Mouse (Mus musculus): ENCODE measurements around the gene Trem3. TPM values are rescaled to one million over a fixed set of nuclear protein-coding genes. Genes with fewer than 3 reads are reported as not detected.
A peak's percentile ranks its signal among the peaks of the same experiment; 100 is the strongest.

The Trem3 gene
- polyA plus RNA-seq, 1 experiment from 2014 or later = not detected

GRCm38 (mm10) chr17:48274885-48275284 is 27.3 kb downstream of the Trem3 start:
- Histone ChIP-seq H3K27me3 (ENCODE audit: insufficient read depth, poor library complexity, severe bottlenecking) (no peaks in the 10 kb centered on the region), H3K4me3 (no peak overlapping the region), H3K36me3 (no peaks in the 10 kb centered on the region), H3K9me3 (no peaks in the 10 kb centered on the region), H3K4me1 (replicated peaks) (no peaks in the 10 kb centered on the region), H3K27ac (no peak overlapping the region)
- peak; percentile 77 for DNase-seq (ENCODE audit: low spot score)
- WGBS = 31% methylated on average over 6 of the region's 6 CpGs

GRCm38 (mm10) chr17:48275736-48276135 is 28.2 kb downstream of the Trem3 start:
- Histone ChIP-seq H3K27ac (no peak overlapping the region; the same call in 1 of the 2 replicates), H3K36me3 (no peaks in the 10 kb centered on the region), H3K27me3 (ENCODE audit: insufficient read depth, poor library complexity, severe bottlenecking) (no peaks in the 10 kb centered on the region), H3K4me3 (no peak overlapping the region), H3K4me1 (replicated peaks) (peaks cover 3% of the 10 kb centered on the region), H3K9me3 (no peaks in the 10 kb centered on the region)
- no peak for DNase-seq (ENCODE audit: low spot score)
- 69% methylated on average over 7 of the region's 7 CpGs for WGBS

GRCm38 (mm10) chr17:48278381-48278780 is 30.8 kb downstream of the Trem3 start:
- DNase-seq (ENCODE audit: low spot score) = no peak
- H3K27me3 ChIP-seq (ENCODE audit: insufficient read depth, poor library complexity, severe bottlenecking) = no peaks in the 10 kb centered on the region
- peaks cover 21% of the 10 kb centered on the region for H3K4me1 ChIP-seq (replicated peaks)
- no peaks in the 10 kb centered on the region for H3K9me3 ChIP-seq
- no peaks in the 10 kb centered on the region for H3K36me3 ChIP-seq
- no peak overlapping the region for H3K27ac ChIP-seq
- H3K4me3 ChIP-seq = no peak overlapping the region

GRCm38 (mm10) chr17:48279002-48279401 is 31.4 kb downstream of the Trem3 start:
- peaks cover 21% of the 10 kb centered on the region for H3K4me1 ChIP-seq (replicated peaks)
- DNase-seq (ENCODE audit: low spot score) = no peak
- no peak overlapping the region for H3K27ac ChIP-seq
- no peaks in the 10 kb centered on the region for H3K9me3 ChIP-seq
- no peaks in the 10 kb centered on the region for H3K27me3 ChIP-seq (ENCODE audit: insufficient read depth, poor library complexity, severe bottlenecking)
- H3K36me3 ChIP-seq = no peaks in the 10 kb centered on the region
- H3K4me3 ChIP-seq = no peak overlapping the region
- WGBS = 81% methylated on average over 4 of the region's 4 CpGs

GRCm38 (mm10) chr17:48280943-48281738 is 33.6 kb downstream of the Trem3 start:
- peak overlapping the region; percentile 49 for H3K4me3 ChIP-seq
- H3K27me3 ChIP-seq (ENCODE audit: insufficient read depth, poor library complexity, severe bottlenecking) = no peaks in the 10 kb centered on the region
- WGBS = 22% methylated on average over 18 of the region's 18 CpGs
- H3K27ac ChIP-seq = peak overlapping the region; percentile 89
- peaks cover 21% of the 10 kb centered on the region for H3K4me1 ChIP-seq (replicated peaks)
- H3K9me3 ChIP-seq = no peaks in the 10 kb centered on the region
- DNase-seq (ENCODE audit: low spot score) = peak; percentile 57
- no peaks in the 10 kb centered on the region for H3K36me3 ChIP-seq

- Histone ChIP-seq H3K9me3 (no peaks in the 10 kb centered on the region), H3K4me1 (replicated peaks) (peaks cover 21% of the 10 kb centered on the region), H3K27me3 (ENCODE audit: insufficient read depth, poor library complexity, severe bottlenecking) (no peaks in the 10 kb centered on the region), H3K36me3 (no peaks in the 10 kb centered on the region), H3K27ac (peak overlapping the region; percentile 89), H3K4me3 (peak overlapping the region; percentile 49)
- WGBS = 3% methylated on average over 3 of the region's 3 CpGs
- peak; percentile 54 for DNase-seq (ENCODE audit: low spot score)
Observed at GRCm38 (mm10) chr17:48281739-48282085, 34.1 kb downstream of the Trem3 start.

GRCm38 (mm10) chr17:48286765-48287164 is 39.2 kb downstream of the Trem3 start:
- H3K4me1 ChIP-seq (replicated peaks) = peaks cover 8% of the 10 kb centered on the region
- no peak overlapping the region for H3K27ac ChIP-seq
- WGBS = 55% methylated on average over 1 of the region's 1 CpGs
- no peaks in the 10 kb centered on the region for H3K36me3 ChIP-seq
- no peak overlapping the region for H3K4me3 ChIP-seq
- H3K9me3 ChIP-seq = no peaks in the 10 kb centered on the region
- DNase-seq (ENCODE audit: low spot score) = no peak
- H3K27me3 ChIP-seq (ENCODE audit: insufficient read depth, poor library complexity, severe bottlenecking) = no peaks in the 10 kb centered on the region

GRCm38 (mm10) chr17:48287276-48287675 is 39.7 kb downstream of the Trem3 start:
- peaks cover 2% of the 10 kb centered on the region for H3K4me1 ChIP-seq (replicated peaks)
- DNase-seq (ENCODE audit: low spot score) = no peak
- no peak overlapping the region for H3K27ac ChIP-seq
- no peaks in the 10 kb centered on the region for H3K9me3 ChIP-seq
- H3K4me3 ChIP-seq = no peak overlapping the region
- H3K36me3 ChIP-seq = no peaks in the 10 kb centered on the region
- WGBS = 58% methylated on average over 2 of the region's 2 CpGs
- no peaks in the 10 kb centered on the region for H3K27me3 ChIP-seq (ENCODE audit: insufficient read depth, poor library complexity, severe bottlenecking)

- H3K36me3 ChIP-seq = no peaks in the 10 kb centered on the region
- 88% methylated on average over 5 of the region's 5 CpGs for WGBS
Observed at GRCm38 (mm10) chr17:48293500-48294194, 46.1 kb downstream of the Trem3 start.

GRCm38 (mm10) chr17:48299203-48299602 is 51.6 kb downstream of the Trem3 start, which contains the start of gene Treml2:
TSS of gene Treml2 (plus strand) at chr17:48299498.
- no peaks in the 10 kb centered on the region for H3K36me3 ChIP-seq
- DNase-seq (ENCODE audit: low spot score) = no peak

More at GRCm38 (mm10) chr17:48293500-48294194, 46.1 kb downstream of the Trem3 start:
- DNase-seq (ENCODE audit: low spot score) = no peak
- H3K4me1 ChIP-seq (replicated peaks) = no peaks in the 10 kb centered on the region
- no peak overlapping the region for H3K4me3 ChIP-seq
- H3K27ac ChIP-seq = no peak overlapping the region
- H3K9me3 ChIP-seq = no peaks in the 10 kb centered on the region
- H3K27me3 ChIP-seq (ENCODE audit: insufficient read depth, poor library complexity, severe bottlenecking) = no peaks in the 10 kb centered on the region

GRCm38 (mm10) chr17:48299756-48300155 is 52.2 kb downstream of the Trem3 start:
- no peaks in the 10 kb centered on the region for H3K36me3 ChIP-seq
- H3K4me1 ChIP-seq (replicated peaks) = 0 out of 2 replicates have a peak, but pooled peaks cover 3% of the 10 kb centered on the region
- 57% methylated on average over 7 of the region's 7 CpGs for WGBS
- H3K9me3 ChIP-seq = no peaks in the 10 kb centered on the region
- H3K4me3 ChIP-seq = no peak overlapping the region
- no peaks in the 10 kb centered on the region for H3K27me3 ChIP-seq (ENCODE audit: insufficient read depth, poor library complexity, severe bottlenecking)
- peak overlapping the region; percentile 59; the same call in 1 of the 2 replicates for H3K27ac ChIP-seq
- DNase-seq (ENCODE audit: low spot score) = no peak

More at GRCm38 (mm10) chr17:48299203-48299602, 51.6 kb downstream of the Trem3 start, which contains the start of gene Treml2:
- Histone ChIP-seq H3K9me3 (no peaks in the 10 kb centered on the region), H3K4me1 (replicated peaks) (0 out of 2 replicates have a peak, but pooled peaks cover 3% of the 10 kb centered on the region), H3K4me3 (0 out of 2 replicates have a peak within 1 kb of the TSS, but pooled peaks have one; percentile 13), H3K27ac (peak within 1 kb of the TSS; percentile 59), H3K27me3 (ENCODE audit: insufficient read depth, poor library complexity, severe bottlenecking) (no peaks in the 10 kb centered on the region)
- WGBS = 49% methylated on average over 3 of the region's 4 CpGs

- H3K27me3 ChIP-seq (ENCODE audit: insufficient read depth, poor library complexity, severe bottlenecking) = no peaks in the 10 kb centered on the region
- H3K9me3 ChIP-seq = no peaks in the 10 kb centered on the region
- WGBS = 68% methylated on average over 7 of the region's 7 CpGs
- DNase-seq (ENCODE audit: low spot score) = no peak
- peak overlapping the region; percentile 59 for H3K27ac ChIP-seq
- H3K4me1 ChIP-seq (replicated peaks) = 0 out of 2 replicates have a peak, but pooled peaks cover 3% of the 10 kb centered on the region
- H3K36me3 ChIP-seq = no peaks in the 10 kb centered on the region
- 0 out of 2 replicates have a peak overlapping the region, but pooled peaks have one; percentile 13 for H3K4me3 ChIP-seq
Observed at GRCm38 (mm10) chr17:48300199-48300598, 52.6 kb downstream of the Trem3 start.

- Histone ChIP-seq H3K9me3 (no peaks in the 10 kb centered on the region), H3K4me1 (replicated peaks) (0 out of 2 replicates have a peak, but pooled peaks cover 3% of the 10 kb centered on the region), H3K27me3 (ENCODE audit: insufficient read depth, poor library complexity, severe bottlenecking) (no peaks in the 10 kb centered on the region), H3K27ac (peak overlapping the region; percentile 23; the same call in 1 of the 2 replicates), H3K36me3 (no peaks in the 10 kb centered on the region), H3K4me3 (peak overlapping the region; percentile 16; the same call in 1 of the 2 replicates)
- 81% methylated on average over 9 of the region's 9 CpGs for WGBS
- no peak for DNase-seq (ENCODE audit: low spot score)
Observed at GRCm38 (mm10) chr17:48300861-48301260, 53.3 kb downstream of the Trem3 start.

Measured in hindbrain, embryonic 10.5 days (tissue).